Mouse (Mus musculus) testis, adult 2 months (tissue): ENCODE results near the gene Il9.

ENCODE experiments used
- CTCF ChIP-seq: fragments of 200-500 bp; IDR thresholded peaks from 2 replicates; pipeline ENCODE4 v1.5.1; 2012; ENCODE audit warnings: low read depth, mild to moderate bottlenecking, inconsistent platforms, low read length, moderate library complexity; ENCODE audit not compliant: control insufficient read depth, insufficient read depth, insufficient replicate concordance
- POLR2A ChIP-seq: fragments of 200-500 bp; IDR thresholded peaks from 2 replicates; pipeline ENCODE4 v1.6.1; 2012; ENCODE audit warnings: low read depth, mild to moderate bottlenecking, inconsistent platforms, low read length, moderate library complexity; ENCODE audit not compliant: control insufficient read depth

- TF ChIP-seq POLR2A = no peak
- no peak for TF ChIP-seq CTCF
These were observed 37.0 kb downstream of the Il9 start for GRCm38 (mm10) chr13:56444996-56445395.
